Mouse (Mus musculus) midbrain, postnatal 0 days (tissue): ENCODE measurements around the gene Slc16a3. TPM values are rescaled to one million over a fixed set of nuclear protein-coding genes. Genes with fewer than 3 reads are reported as not detected.
A peak's percentile ranks its signal among the peaks of the same experiment; 100 is the strongest.

Experiments used
- ATAC-seq: fragments of 200-750 bp; cut with Nextera tagmentation; 2 replicates; pipeline ENCODE4 v1.8.0; 2017; ENCODE audit warnings: moderate number of reproducible peaks, mild to moderate bottlenecking, moderate TSS enrichment, moderate library complexity; ENCODE audit not compliant: low FRiP score
- DNase-seq: peaks from one replicate; pipeline ENCODE4 v3.0.0-alpha.2; 2015; ENCODE audit warnings: low spot score
- H3K27ac ChIP-seq: fragments of 300-500 bp; sonication (generic); 2 replicates; pipeline ENCODE4 v1.5.1; 2014; ENCODE audit warnings: low read depth, mild to moderate bottlenecking, low read length, mixed read lengths
- H3K27me3 ChIP-seq: fragments of 300-500 bp; sonication (generic); 2 replicates; pipeline ENCODE4 v1.6.1; 2014; ENCODE audit warnings: low read length, control low read depth, mixed read lengths; ENCODE audit not compliant: insufficient read depth
- H3K36me3 ChIP-seq: fragments of 300-500 bp; sonication (generic); 2 replicates; pipeline ENCODE4 v1.6.1; 2014; ENCODE audit warnings: low read length, control low read depth, mixed read lengths; ENCODE audit not compliant: insufficient read depth
- H3K4me1 ChIP-seq: fragments of 300-500 bp; sonication (generic); 2 replicates; pipeline ENCODE4 v1.6.1; 2014; ENCODE audit warnings: mild to moderate bottlenecking, control low read depth, antibody characterized with exemption, low read length, mixed read lengths; ENCODE audit not compliant: insufficient read depth
- H3K4me2 ChIP-seq: fragments of 300-500 bp; sonication (generic); 2 replicates; pipeline ENCODE4 v1.6.1; 2014; ENCODE audit warnings: low read depth, mild to moderate bottlenecking, low read length, mixed read lengths; ENCODE audit not compliant: poor library complexity, severe bottlenecking
- H3K4me3 ChIP-seq: fragments of 300-500 bp; sonication (generic); 2 replicates; pipeline ENCODE4 v1.5.1; 2014; ENCODE audit warnings: low read depth, mild to moderate bottlenecking, low read length, moderate library complexity
- H3K9ac ChIP-seq: fragments of 300-500 bp; sonication (generic); replicated peaks from 2 replicates; pipeline ENCODE4 v1.6.1; 2014; ENCODE audit warnings: mild to moderate bottlenecking, low read length, moderate library complexity, mixed read lengths; ENCODE audit not compliant: poor library complexity, severe bottlenecking
- H3K9me3 ChIP-seq: fragments of 300-500 bp; sonication (generic); 2 replicates; pipeline ENCODE4 v1.6.1; 2016; ENCODE audit warnings: low read length, control low read depth
- CTCF ChIP-seq: IDR thresholded peaks from 2 replicates; pipeline ENCODE4 v1.5.1; 2016; ENCODE audit warnings: antibody characterized with exemption, mild to moderate bottlenecking
- WGBS: fragments of 180-500 bp; shearing (Covaris S2); extraction: QIAGEN DNeasy Blood & Tissue Kit; methylation state at CpG from one replicate; pipeline ENCODE4 v1.1.7; 2014; 5-methylcytosine and 5-hydroxymethylcytosine counted together
- polyA plus RNA-seq: library from polyadenylated mRNA; unstranded; fragments of >200 nt; fragmentation: Nextera tagmentation; extraction: Ambion mirVana; gene quantifications from 2 replicates; pipeline ENCODE4 v1.2.1, GENCODE M21; 2015
- total RNA-seq: library from RNA; depleted of rRNA; stranded (reverse); fragments of >200 nt; gene quantifications from 2 replicates; pipeline ENCODE4 v1.2.3, GENCODE M21; 2014

The Slc16a3 gene
- total and polyA plus RNA-seq, 2 experiments from 2014 or later: 3.2 to 20.2 TPM

- Histone ChIP-seq H3K9me3 (no peaks in the 10 kb centered on the region), H3K36me3 (no peaks in the 10 kb centered on the region), H3K4me2 (peak within 1 kb of the TSS; percentile 65), H3K27me3 (no peaks in the 10 kb centered on the region), H3K27ac (peak within 1 kb of the TSS; percentile 97), H3K4me1 (peaks cover 24% of the 10 kb centered on the region), H3K9ac (peak within 1 kb of the TSS; percentile 100), H3K4me3 (peak within 1 kb of the TSS; percentile 100)
- peak; percentile 97 for DNase-seq
- under 1% methylated on average over 57 of the region's 59 CpGs for whole genome bisulfite sequencing
- peak; percentile 90 for ATAC-seq
- TF ChIP-seq CTCF: peak; percentile 24; the same call in 1 of the 2 replicates
Measured at GRCm38 (mm10) chr11:120990951-120991526, 42.8 kb downstream of the Slc16a3 start, which contains the start of gene Csnk1d. Gene Csnk1d (minus strand): TSS chr11:120991330.

GRCm38 (mm10) chr11:120991791-120992190 lies 43.5 kb downstream of the Slc16a3 start:
- peak overlapping the region; percentile 100 for H3K4me3 ChIP-seq
- H3K36me3 ChIP-seq: no peaks in the 10 kb centered on the region
- ATAC-seq: no peak
- peak overlapping the region; percentile 100 for H3K9ac ChIP-seq
- H3K4me2 ChIP-seq: peak overlapping the region; percentile 65
- no peak for TF ChIP-seq CTCF
- H3K4me1 ChIP-seq: peaks cover 24% of the 10 kb centered on the region
- no peaks in the 10 kb centered on the region for H3K9me3 ChIP-seq
- no peaks in the 10 kb centered on the region for H3K27me3 ChIP-seq
- no peak for DNase-seq
- H3K27ac ChIP-seq: peak overlapping the region; percentile 97
- WGBS: 62% methylated on average over 3 of the region's 3 CpGs

- 97% methylated on average over 3 of the region's 3 CpGs for WGBS
- no peak overlapping the region for H3K9ac ChIP-seq
- H3K4me2 ChIP-seq: no peak overlapping the region
- H3K4me3 ChIP-seq: no peak overlapping the region
- no peaks in the 10 kb centered on the region for H3K9me3 ChIP-seq
- no peak for TF ChIP-seq CTCF
- no peaks in the 10 kb centered on the region for H3K27me3 ChIP-seq
- DNase-seq (no peak), ATAC-seq (no peak)
- no peaks in the 10 kb centered on the region for H3K36me3 ChIP-seq
- peaks cover 24% of the 10 kb centered on the region for H3K4me1 ChIP-seq
- no peak overlapping the region for H3K27ac ChIP-seq
Measured at GRCm38 (mm10) chr11:120993080-120993479, 44.8 kb downstream of the Slc16a3 start.

- Histone ChIP-seq H3K36me3 (no peaks in the 10 kb centered on the region), H3K9ac (no peak overlapping the region), H3K27ac (no peak overlapping the region), H3K4me1 (peaks cover 21% of the 10 kb centered on the region), H3K9me3 (no peaks in the 10 kb centered on the region), H3K27me3 (no peaks in the 10 kb centered on the region), H3K4me3 (no peak overlapping the region), H3K4me2 (no peak overlapping the region)
- no peak for TF ChIP-seq CTCF
- DNase-seq (peak; percentile 43), ATAC-seq (no peak)
- 62% methylated on average over 5 of the region's 5 CpGs for WGBS
Measured at GRCm38 (mm10) chr11:120993586-120993985, 45.3 kb downstream of the Slc16a3 start.

- TF ChIP-seq CTCF: no peak
- WGBS: 94% methylated on average over 6 of the region's 6 CpGs
Measured at GRCm38 (mm10) chr11:120994741-120995140, 46.5 kb downstream of the Slc16a3 start.

GRCm38 (mm10) chr11:121001966-121002365 lies 53.7 kb downstream of the Slc16a3 start:
- 67% methylated on average over 4 of the region's 4 CpGs for WGBS
- DNase-seq: peak; percentile 14
- H3K27me3 ChIP-seq: no peaks in the 10 kb centered on the region

More at GRCm38 (mm10) chr11:120994741-120995140, 46.5 kb downstream of the Slc16a3 start:
- Histone ChIP-seq H3K4me1 (peaks cover 13% of the 10 kb centered on the region), H3K27ac (no peak overlapping the region), H3K4me3 (no peak overlapping the region), H3K4me2 (no peak overlapping the region), H3K27me3 (no peaks in the 10 kb centered on the region), H3K9ac (no peak overlapping the region), H3K9me3 (no peaks in the 10 kb centered on the region), H3K36me3 (no peaks in the 10 kb centered on the region)
- ATAC-seq (no peak), DNase-seq (no peak)

More at GRCm38 (mm10) chr11:121001966-121002365, 53.7 kb downstream of the Slc16a3 start:
- no peak overlapping the region for H3K9ac ChIP-seq
- no peak overlapping the region for H3K27ac ChIP-seq
- no peak overlapping the region for H3K4me3 ChIP-seq
- no peaks in the 10 kb centered on the region for H3K9me3 ChIP-seq
- H3K4me1 ChIP-seq: no peaks in the 10 kb centered on the region
- ATAC-seq: no peak
- no peak overlapping the region for H3K4me2 ChIP-seq
- no peak for TF ChIP-seq CTCF
- no peaks in the 10 kb centered on the region for H3K36me3 ChIP-seq
